Mouse (Mus musculus) adipocyte (in vitro differentiated cells): ENCODE results near the gene Csrp1.

Source experiments
- DNase-seq: peaks from one replicate; pipeline ENCODE4 v3.0.0-alpha.2; 2016; ENCODE audit warnings: low spot score

Gene Csrp1

GRCm38 (mm10) chr1:135770896-135771572 lies 51.2 kb downstream of the Csrp1 start:
- DNase-seq: peak; percentile 86

GRCm38 (mm10) chr1:135771573-135771970 lies 51.7 kb downstream of the Csrp1 start:
- DNase-seq: peak; percentile 25

GRCm38 (mm10) chr1:135776596-135776995 lies 56.7 kb downstream of the Csrp1 start:
- peak; percentile 50 for DNase-seq

- peak; percentile 81 for DNase-seq
Observed at GRCm38 (mm10) chr1:135777046-135777445, 57.2 kb downstream of the Csrp1 start.

- no peak for DNase-seq
Observed at GRCm38 (mm10) chr1:135778780-135779535, 59.1 kb downstream of the Csrp1 start, which contains the start of gene Tnni1. Gene Tnni1, plus strand, starts transcription at chr1:135779434.

GRCm38 (mm10) chr1:135780649-135781048 lies 60.8 kb downstream of the Csrp1 start:
- no peak for DNase-seq

- DNase-seq: peak; percentile 80
Observed at GRCm38 (mm10) chr1:135781220-135781619, 61.4 kb downstream of the Csrp1 start.

- no peak for DNase-seq
Observed at GRCm38 (mm10) chr1:135782816-135783215, 63.0 kb downstream of the Csrp1 start.

- peak; percentile 91 for DNase-seq
Observed at GRCm38 (mm10) chr1:135787799-135788198, 67.9 kb downstream of the Csrp1 start.

GRCm38 (mm10) chr1:135788708-135789107 lies 68.8 kb downstream of the Csrp1 start:
- peak; percentile 39 for DNase-seq

GRCm38 (mm10) chr1:135789815-135790214 lies 70.0 kb downstream of the Csrp1 start:
- DNase-seq: peak; percentile 76

- no peak for DNase-seq
Observed at GRCm38 (mm10) chr1:135792143-135792939, 72.5 kb downstream of the Csrp1 start.

- no peak for DNase-seq
Observed at GRCm38 (mm10) chr1:135793370-135794215, 73.7 kb downstream of the Csrp1 start.

- DNase-seq: no peak
Observed at GRCm38 (mm10) chr1:135794216-135795134, 74.6 kb downstream of the Csrp1 start.

GRCm38 (mm10) chr1:135798492-135798891 lies 78.6 kb downstream of the Csrp1 start:
- DNase-seq: no peak

- no peak for DNase-seq
Observed at GRCm38 (mm10) chr1:135799109-135799627, 79.3 kb downstream of the Csrp1 start.

GRCm38 (mm10) chr1:135800192-135800950 lies 80.5 kb downstream of the Csrp1 start:
- no peak for DNase-seq
